Mouse (Mus musculus) mouse trophoblast stem cell (cell line): ENCODE results near the gene Zp1.

Experiments used
- in situ Hi-C, 2 experiments: fragments of 300-500 bp; cut with MseI, MboI; formaldehyde crosslinking; loops; 2 replicates in 1 of 2; 3 replicates in 1 of 2; pipeline ENCODE4 v1.15.1; 2025

The Zp1 gene

GRCm38 (mm10) chr19:10880085-10880974 lies 40.1 kb downstream of the Zp1 start:
- in situ Hi-C loops, result no loop called here

GRCm38 (mm10) chr19:10878201-10878837 lies 42.1 kb downstream of the Zp1 start:
- in situ Hi-C loops, result no loop called here

GRCm38 (mm10) chr19:10871328-10871961 lies 49.0 kb downstream of the Zp1 start:
- in situ Hi-C loops, result no loop called here

DNA sequence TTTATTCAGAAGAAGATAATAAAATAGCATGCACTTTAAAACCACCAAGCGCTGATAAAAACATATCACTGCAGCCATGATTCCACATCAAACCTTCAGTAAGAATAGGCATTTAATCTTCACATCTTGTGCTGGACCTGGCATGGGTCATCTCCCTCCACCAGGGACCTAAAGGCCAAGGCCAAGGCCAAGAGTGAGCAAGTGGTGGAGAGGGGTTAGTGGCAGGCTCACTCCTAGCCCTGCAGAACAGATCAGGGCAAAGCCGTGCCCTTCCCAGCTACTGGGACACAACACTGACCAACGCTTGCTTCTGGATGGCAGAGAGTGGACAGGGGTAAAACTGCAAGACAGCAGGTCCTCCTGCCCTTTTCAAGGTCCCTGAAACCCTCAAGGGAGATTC lies 49.8 kb downstream of the Zp1 start:
- in situ Hi-C loops, result no loop called here

DNA sequence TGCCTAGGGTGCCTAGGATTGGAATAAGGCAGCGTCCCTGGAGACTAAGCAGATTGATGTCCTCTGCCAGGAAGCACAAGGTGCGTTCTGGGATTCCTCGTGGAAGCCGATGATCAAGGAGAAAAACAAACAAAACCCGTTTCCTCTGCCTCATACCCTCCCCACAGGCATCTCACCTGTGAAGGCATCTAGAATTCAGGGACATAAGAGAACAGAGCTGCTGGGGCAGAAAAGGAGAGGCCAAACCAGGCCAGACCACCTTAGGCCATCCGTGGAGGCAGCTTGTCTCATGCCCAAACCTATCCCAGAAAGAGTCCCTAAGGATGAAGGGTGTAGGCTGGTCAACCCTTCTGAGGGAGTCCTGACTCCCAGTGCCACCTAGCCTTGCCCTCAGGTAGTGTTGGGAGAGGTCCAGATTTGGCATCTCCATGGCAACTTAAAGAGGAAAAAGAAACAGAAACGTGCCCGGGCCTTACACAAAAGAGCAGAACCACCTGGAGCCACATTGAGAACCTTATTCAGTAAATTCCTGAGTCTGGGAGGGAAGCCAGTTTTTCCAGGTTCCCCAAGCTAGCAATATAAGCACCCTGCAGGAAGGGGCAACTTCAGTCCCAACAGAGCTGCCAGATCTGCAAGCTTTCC lies 50.4 kb downstream of the Zp1 start, which contains the start of gene Tmem132a:
Tmem132a (minus strand) TSS at position 55 of the 642 bp plus-strand sequence.
- in situ Hi-C loops, result no loop called here

DNA sequence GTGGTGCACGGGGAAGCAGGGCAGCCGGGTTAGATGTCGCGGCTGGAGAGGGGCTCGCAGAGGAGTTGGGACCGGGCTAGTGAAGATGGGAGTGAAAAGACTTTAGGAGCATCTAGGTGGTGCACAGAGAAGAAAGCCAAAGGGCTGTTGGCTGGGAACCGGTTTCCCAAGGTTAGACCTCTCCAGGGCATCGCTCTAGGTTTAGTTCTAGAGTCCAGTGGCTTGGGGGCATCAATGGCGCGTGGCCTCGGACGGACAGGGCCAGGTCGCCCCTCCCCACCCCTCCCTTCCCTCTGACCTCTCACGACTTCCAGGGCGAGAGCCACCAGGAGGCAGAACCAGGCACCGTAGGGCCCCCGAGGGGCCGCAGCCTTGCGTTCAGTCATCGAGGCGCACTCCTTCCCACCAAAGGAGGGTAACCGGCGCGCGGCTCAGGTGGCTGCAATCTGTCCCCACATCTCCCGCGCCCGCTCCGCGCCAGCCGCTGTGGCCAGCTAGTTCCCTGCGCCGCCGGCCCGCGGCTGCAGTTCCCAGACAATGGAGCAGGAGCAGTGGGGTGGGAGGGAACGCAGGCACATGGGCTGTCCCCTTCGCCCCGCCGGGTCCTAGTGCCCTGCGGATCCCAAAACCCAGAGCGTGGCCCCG lies 51.1 kb downstream of the Zp1 start:
- in situ Hi-C loops, result no loop called here

DNA sequence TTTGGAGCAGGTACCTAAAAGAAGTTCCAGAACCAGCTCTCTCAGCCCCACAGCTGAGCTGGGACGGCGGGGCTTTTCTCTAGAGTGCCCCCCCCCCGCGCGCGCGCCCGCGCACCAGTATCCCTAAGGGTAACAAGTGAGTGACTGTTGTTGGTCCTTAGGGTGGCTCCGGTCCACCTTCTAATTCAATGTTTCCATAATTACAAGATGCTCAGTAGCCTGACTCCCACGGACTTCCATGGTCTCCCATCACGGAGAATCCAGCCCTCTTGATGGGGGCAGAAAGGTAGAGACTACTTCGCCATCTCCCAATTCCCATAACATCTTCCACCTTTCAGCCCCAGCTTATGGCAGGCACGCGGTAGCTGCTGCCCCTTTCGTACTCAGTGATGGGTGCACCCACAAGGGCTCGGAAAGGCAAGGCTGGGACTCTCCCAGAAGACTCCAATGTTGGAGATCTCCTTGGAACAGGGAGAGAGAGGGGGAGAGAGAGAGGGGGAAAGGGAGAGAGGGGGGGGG lies 51.8 kb downstream of the Zp1 start:
- in situ Hi-C loops, result no loop called here

DNA sequence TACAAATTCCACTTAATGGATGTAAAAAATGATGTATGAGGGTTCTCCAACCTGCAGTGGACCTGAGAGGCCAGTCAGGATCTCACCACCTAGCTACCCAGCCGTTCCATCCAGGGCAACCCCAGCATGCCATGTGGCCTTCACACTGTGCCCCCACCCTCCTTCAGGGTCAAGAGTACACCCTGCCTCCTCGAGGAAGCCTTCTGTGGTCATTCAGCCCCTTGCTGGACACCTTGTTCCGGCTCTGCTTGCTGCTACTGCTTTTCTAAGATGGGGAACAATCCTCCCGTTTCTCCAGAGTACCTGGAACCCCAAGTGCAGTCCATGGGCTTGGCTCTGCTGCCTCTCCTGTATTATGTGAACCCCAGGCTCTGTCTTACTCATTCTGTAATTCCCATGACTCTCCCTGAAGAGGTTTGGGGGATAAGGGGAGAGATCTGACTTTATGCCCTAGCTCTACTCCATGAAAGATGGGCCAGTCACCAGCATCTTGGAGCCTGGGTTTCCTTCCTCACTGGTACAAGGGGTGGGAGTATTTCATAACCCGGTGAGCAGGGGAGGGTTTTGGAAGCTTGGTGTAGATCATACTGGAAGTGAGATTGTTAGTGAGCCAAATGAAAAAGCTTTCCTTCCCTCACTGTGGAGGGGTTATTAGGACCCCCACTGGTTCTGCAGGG lies 52.3 kb downstream of the Zp1 start:
- in situ Hi-C loops, result no loop called here

GRCm38 (mm10) chr19:10866351-10866750 lies 54.1 kb downstream of the Zp1 start:
- in situ Hi-C loops, result no loop called here
